Mouse (Mus musculus): ENCODE measurements around the gene Rab11fip3. TPM values are rescaled to one million over a fixed set of nuclear protein-coding genes. Genes with fewer than 3 reads are reported as not detected.

The Rab11fip3 gene
- total and polyA plus RNA-seq, 3 experiments: 29.3 to 30.5 (median 29.7) TPM

DNA sequence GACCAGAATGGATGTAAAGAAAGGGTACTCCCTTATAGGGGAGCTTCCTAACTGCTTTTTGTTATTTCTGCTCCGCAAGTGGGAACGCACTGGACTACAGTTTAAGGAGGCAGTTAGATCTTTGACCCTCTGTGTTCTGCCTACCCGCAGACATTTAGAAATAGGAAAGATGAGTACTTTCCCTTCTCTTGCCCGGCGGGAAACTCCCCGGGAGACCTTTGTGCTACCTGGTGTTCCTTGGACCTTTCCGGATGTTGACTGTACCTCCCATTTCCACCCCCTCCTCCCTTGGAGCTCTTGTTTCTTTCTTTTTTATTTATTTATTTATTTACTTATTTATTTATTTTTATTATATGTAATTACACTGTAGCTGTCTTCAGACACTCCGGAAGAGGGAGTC is 44.7 kb upstream of the Rab11fip3 start:
- H3K4me3 ChIP-seq: peak overlapping the region; percentile 65
- H3K79me2 ChIP-seq (replicated peaks; ENCODE audit: control insufficient read depth, insufficient read depth, low read length): no peaks in the 10 kb centered on the region
- DNase-seq: no peak
- peaks cover 4% of the 10 kb centered on the region; the same call in 1 of the 2 replicates for H3K27me3 ChIP-seq (ENCODE audit: control insufficient read depth, insufficient read depth, low read length)
- no peaks in the 10 kb centered on the region for H3K36me3 ChIP-seq (ENCODE audit: control insufficient read depth, insufficient read depth, low read length)
- WGBS: 16% methylated on average over 8 of the region's 8 CpGs
- H3K4me1 ChIP-seq (ENCODE audit: control insufficient read depth, insufficient read depth, low read length): no peaks in the 10 kb centered on the region
- TF ChIP-seq CTCF (IDR thresholded peaks at IDR 0.05): no peak
- no peak for TF ChIP-seq POLR2A (IDR thresholded peaks at IDR 0.05; ENCODE audit: insufficient read depth, low read depth, low read length)
- no peak for TF ChIP-seq EP300 (IDR thresholded peaks at IDR 0.05; ENCODE audit: insufficient read depth, low read depth, low read length)
- no peak overlapping the region for H3K9ac ChIP-seq (ENCODE audit: low read depth, low read length)
- intact Hi-C loops (cut with DNase I): no loop called here
- no peak overlapping the region for H3K27ac ChIP-seq

DNA sequence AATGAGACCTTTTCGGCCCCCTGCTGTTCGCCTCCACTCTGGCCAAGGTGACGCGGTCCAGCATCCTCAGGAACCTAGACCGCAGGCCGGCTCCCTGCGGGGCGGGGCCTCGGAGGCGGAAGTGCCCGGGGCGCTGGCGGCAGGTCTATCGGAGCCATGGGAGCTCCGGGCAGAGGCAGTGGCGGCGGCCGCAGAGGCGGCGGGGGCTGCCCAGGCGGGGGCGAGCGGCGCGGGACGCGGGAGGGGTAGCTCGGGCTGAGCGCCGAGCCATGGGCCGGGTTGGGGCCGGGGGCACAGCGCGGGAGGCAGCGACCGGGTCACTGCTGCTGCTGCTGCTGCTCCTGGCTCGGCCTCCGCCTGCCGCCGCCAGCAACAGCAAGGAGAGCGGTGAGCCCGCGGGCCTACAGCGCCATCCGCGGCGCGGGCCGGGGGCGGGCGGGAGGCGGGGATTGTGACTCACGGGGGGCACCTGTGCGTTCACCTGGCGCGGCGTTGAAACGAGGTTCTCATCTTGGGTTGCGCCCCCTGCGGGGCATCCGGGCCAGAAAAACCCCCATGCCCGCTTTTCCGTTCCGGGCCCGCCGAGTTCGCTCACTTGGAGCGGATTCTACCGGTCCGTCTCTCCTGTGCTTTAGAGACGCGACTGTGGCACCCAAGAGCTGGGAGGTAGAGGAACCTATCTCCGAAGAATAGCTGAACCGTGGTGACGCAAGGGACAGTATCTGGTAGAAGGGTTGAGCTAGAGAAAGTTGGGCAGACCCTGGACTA is 44.0 kb upstream of the Rab11fip3 start, which contains the start of gene Tmem8:
Gene Tmem8, plus strand, starts transcription at position 119 of the 768 bp plus-strand sequence.
- no peaks in the 10 kb centered on the region for H3K36me3 ChIP-seq (ENCODE audit: control insufficient read depth, insufficient read depth, low read length)
- 2% methylated on average over 73 of the region's 75 CpGs for WGBS
- peaks cover 4% of the 10 kb centered on the region; the same call in 1 of the 2 replicates for H3K27me3 ChIP-seq (ENCODE audit: control insufficient read depth, insufficient read depth, low read length)
- H3K4me3 ChIP-seq: peak within 1 kb of the TSS; percentile 65
- peak within 1 kb of the TSS; percentile 74 for H3K9ac ChIP-seq (ENCODE audit: low read depth, low read length)
- no peak within 1 kb of the TSS; the same call in 1 of the 2 replicates for H3K27ac ChIP-seq
- intact Hi-C loops (cut with DNase I): no loop called here
- H3K4me1 ChIP-seq (ENCODE audit: control insufficient read depth, insufficient read depth, low read length): no peaks in the 10 kb centered on the region
- TF ChIP-seq CTCF (IDR thresholded peaks at IDR 0.05): peak; percentile 37
- TF ChIP-seq POLR2A (IDR thresholded peaks at IDR 0.05; ENCODE audit: insufficient read depth, low read depth, low read length): no peak
- no peak for TF ChIP-seq EP300 (IDR thresholded peaks at IDR 0.05; ENCODE audit: insufficient read depth, low read depth, low read length)
- H3K79me2 ChIP-seq (replicated peaks; ENCODE audit: control insufficient read depth, insufficient read depth, low read length): no peaks in the 10 kb centered on the region
- DNase-seq: peak; percentile 76 to 78

DNA sequence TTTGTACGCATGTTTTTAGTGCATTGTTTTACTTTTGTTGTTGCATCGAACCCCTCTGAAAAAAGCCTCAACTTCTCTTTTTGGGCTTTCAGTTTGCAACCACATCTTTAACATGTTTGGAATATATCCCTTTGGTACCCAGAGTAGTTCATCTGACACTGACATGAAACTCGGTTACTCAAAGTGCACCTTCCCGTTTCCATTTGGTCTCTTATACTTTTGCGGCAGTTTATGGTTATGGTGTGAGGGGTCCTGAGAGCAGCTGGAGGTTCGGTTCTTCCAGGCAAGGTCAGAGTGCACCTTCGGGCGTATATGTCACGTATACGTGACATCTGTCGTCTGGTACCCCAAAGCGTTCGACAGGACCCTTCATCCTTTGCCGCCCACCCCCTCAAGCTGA is 43.4 kb upstream of the Rab11fip3 start:
- WGBS: 26% methylated on average over 14 of the region's 14 CpGs

DNA sequence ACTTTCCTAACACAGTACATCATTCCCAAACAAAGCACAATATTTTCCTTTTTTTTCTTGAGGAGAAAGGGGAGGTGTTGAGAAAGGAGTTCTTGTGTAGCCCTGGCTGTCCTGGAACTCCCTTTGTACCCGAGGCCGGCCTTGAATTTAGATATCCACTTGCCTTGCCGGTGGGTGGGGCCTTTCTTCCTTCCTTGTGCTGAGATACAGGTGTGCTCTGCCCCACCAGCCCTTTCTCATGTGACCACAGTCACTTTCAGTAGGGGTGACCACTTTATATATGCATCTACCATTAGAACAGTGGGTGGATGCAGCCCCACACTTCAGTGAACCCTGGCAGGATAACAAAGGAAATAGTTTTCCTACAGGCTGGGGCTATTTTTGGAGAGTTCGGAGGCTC is 42.4 kb upstream of the Rab11fip3 start:
- WGBS: 26% methylated on average over 4 of the region's 4 CpGs
- DNase-seq: no peak
- TF ChIP-seq CTCF (IDR thresholded peaks at IDR 0.05): no peak
- TF ChIP-seq EP300 (IDR thresholded peaks at IDR 0.05; ENCODE audit: insufficient read depth, low read depth, low read length): no peak
- TF ChIP-seq POLR2A (IDR thresholded peaks at IDR 0.05; ENCODE audit: insufficient read depth, low read depth, low read length): no peak
- no peak overlapping the region for H3K27ac ChIP-seq
- no peaks in the 10 kb centered on the region for H3K4me1 ChIP-seq (ENCODE audit: control insufficient read depth, insufficient read depth, low read length)
- no peaks in the 10 kb centered on the region for H3K79me2 ChIP-seq (replicated peaks; ENCODE audit: control insufficient read depth, insufficient read depth, low read length)
- H3K4me3 ChIP-seq: no peak overlapping the region
- no peak overlapping the region for H3K9ac ChIP-seq (ENCODE audit: low read depth, low read length)
- intact Hi-C loops (cut with DNase I): no loop called here
- H3K27me3 ChIP-seq (ENCODE audit: control insufficient read depth, insufficient read depth, low read length): peaks cover 4% of the 10 kb centered on the region; the same call in 1 of the 2 replicates
- H3K36me3 ChIP-seq (ENCODE audit: control insufficient read depth, insufficient read depth, low read length): no peaks in the 10 kb centered on the region

More for the DNA sequence above, 43.4 kb upstream of the Rab11fip3 start:
- no peaks in the 10 kb centered on the region for H3K4me1 ChIP-seq (ENCODE audit: control insufficient read depth, insufficient read depth, low read length)
- H3K27ac ChIP-seq: no peak overlapping the region
- H3K9ac ChIP-seq (ENCODE audit: low read depth, low read length): peak overlapping the region; percentile 74
- TF ChIP-seq EP300 (IDR thresholded peaks at IDR 0.05; ENCODE audit: insufficient read depth, low read depth, low read length): no peak
- no peak for TF ChIP-seq CTCF (IDR thresholded peaks at IDR 0.05)
- TF ChIP-seq POLR2A (IDR thresholded peaks at IDR 0.05; ENCODE audit: insufficient read depth, low read depth, low read length): no peak
- no peaks in the 10 kb centered on the region for H3K36me3 ChIP-seq (ENCODE audit: control insufficient read depth, insufficient read depth, low read length)
- no peak for DNase-seq
- intact Hi-C loops (cut with DNase I): no loop called here
- H3K27me3 ChIP-seq (ENCODE audit: control insufficient read depth, insufficient read depth, low read length): peaks cover 4% of the 10 kb centered on the region; the same call in 1 of the 2 replicates
- no peaks in the 10 kb centered on the region for H3K79me2 ChIP-seq (replicated peaks; ENCODE audit: control insufficient read depth, insufficient read depth, low read length)
- H3K4me3 ChIP-seq: peak overlapping the region; percentile 65

DNA sequence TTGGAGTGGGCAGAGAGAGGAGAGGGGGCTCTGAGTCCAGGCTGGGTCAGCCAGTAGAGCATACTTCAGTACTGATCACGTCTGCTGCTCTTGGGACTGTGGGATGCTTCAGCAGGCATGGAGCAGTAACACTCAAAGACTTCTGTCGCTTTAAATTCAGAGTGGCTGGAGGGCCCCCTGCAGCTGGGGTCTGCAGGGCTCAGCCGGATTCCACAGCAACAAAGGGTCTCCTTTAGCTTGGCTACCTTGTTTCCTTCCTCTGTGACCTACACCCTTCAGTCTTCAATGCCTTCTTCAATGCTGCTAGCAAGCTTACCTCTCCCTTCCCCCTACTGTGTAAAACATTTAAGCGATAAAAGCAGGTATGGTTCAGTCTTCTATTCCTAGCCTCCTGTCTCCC is 41.7 kb upstream of the Rab11fip3 start:
- Histone ChIP-seq H3K36me3 (ENCODE audit: control insufficient read depth, insufficient read depth, low read length) (no peaks in the 10 kb centered on the region), H3K4me3 (no peak overlapping the region), H3K79me2 (replicated peaks; ENCODE audit: control insufficient read depth, insufficient read depth, low read length) (no peaks in the 10 kb centered on the region), H3K4me1 (ENCODE audit: control insufficient read depth, insufficient read depth, low read length) (no peaks in the 10 kb centered on the region), H3K27me3 (ENCODE audit: control insufficient read depth, insufficient read depth, low read length) (peaks cover 4% of the 10 kb centered on the region; the same call in 1 of the 2 replicates), H3K9ac (ENCODE audit: low read depth, low read length) (no peak overlapping the region), H3K27ac (no peak overlapping the region)
- no peak for DNase-seq
- intact Hi-C loops (cut with DNase I): no loop called here
- 21% methylated on average over 4 of the region's 4 CpGs for WGBS
- no peak for TF ChIP-seq POLR2A (IDR thresholded peaks at IDR 0.05; ENCODE audit: insufficient read depth, low read depth, low read length)
- TF ChIP-seq EP300 (IDR thresholded peaks at IDR 0.05; ENCODE audit: insufficient read depth, low read depth, low read length): no peak
- TF ChIP-seq CTCF (IDR thresholded peaks at IDR 0.05): no peak

DNA sequence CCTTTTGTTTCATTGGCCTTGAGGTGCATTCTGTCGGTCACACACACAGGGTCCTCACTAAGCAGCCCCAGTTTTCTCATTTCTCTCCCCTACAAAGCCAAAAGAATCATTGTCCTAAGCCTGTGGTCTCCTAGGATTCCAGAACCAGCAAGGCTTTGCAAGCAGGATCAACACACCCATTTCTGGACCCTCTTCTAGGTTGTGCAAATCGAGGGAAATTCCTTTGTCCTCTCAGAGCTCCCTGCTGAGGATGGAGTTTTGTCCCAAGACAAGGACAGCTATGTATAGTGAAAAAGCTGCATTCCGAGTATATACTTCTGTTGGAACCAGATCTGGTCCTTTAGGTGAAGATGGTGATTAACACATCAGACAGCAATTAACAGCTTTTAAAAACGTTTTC is 40.8 kb upstream of the Rab11fip3 start:
- Histone ChIP-seq H3K79me2 (replicated peaks; ENCODE audit: control insufficient read depth, insufficient read depth, low read length) (no peaks in the 10 kb centered on the region), H3K4me3 (no peak overlapping the region), H3K27me3 (ENCODE audit: control insufficient read depth, insufficient read depth, low read length) (peaks cover 4% of the 10 kb centered on the region; the same call in 1 of the 2 replicates), H3K9ac (ENCODE audit: low read depth, low read length) (no peak overlapping the region), H3K27ac (no peak overlapping the region), H3K36me3 (ENCODE audit: control insufficient read depth, insufficient read depth, low read length) (no peaks in the 10 kb centered on the region), H3K4me1 (ENCODE audit: control insufficient read depth, insufficient read depth, low read length) (no peaks in the 10 kb centered on the region)
- WGBS: 38% methylated on average over 4 of the region's 4 CpGs
- intact Hi-C loops (cut with DNase I): no loop called here
- TF ChIP-seq EP300 (IDR thresholded peaks at IDR 0.05; ENCODE audit: insufficient read depth, low read depth, low read length) (no peak), POLR2A (IDR thresholded peaks at IDR 0.05; ENCODE audit: insufficient read depth, low read depth, low read length) (no peak), CTCF (IDR thresholded peaks at IDR 0.05) (no peak)
- no peak for DNase-seq
